Mouse (Mus musculus) heart, postnatal 0 days (tissue): ENCODE measurements at regions not wholly inside any gene's neighbourhood (a gene's known extent, or its start where the extent isn't known, plus 50 kb on each side); places are given as distances from the start of the nearest gene placed in this dataset.

Experiments
- CTCF ChIP-seq: IDR thresholded peaks from 2 replicates; pipeline ENCODE4 v1.5.1; 2016; ENCODE audit warnings: antibody characterized with exemption, control low read depth, low read depth
- EP300 ChIP-seq: IDR thresholded peaks from 2 replicates; pipeline ENCODE4 v1.6.1; 2016; ENCODE audit warnings: antibody characterized with exemption, low read depth

DNA sequence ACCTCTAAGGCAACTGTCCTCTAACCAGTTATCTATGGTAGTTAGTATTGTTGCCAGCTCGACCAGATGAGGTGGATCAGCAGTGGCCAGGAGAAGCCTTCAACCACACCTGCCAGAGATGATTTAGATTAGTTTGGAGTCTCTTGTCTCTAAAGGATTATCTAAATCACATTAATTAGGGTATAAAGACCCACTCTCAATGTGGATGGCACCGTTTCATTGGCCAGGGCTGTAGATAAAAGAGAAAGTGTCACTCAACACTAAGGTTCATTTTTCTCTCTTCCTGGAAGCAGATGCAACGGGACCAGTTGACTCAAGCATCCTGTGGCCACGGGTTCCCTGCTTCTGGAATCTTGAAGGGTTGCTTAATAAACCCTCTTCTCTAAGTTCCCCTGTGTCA is 135.4 kb upstream of the Lyplal1 start:
- TF ChIP-seq CTCF = no peak
- TF ChIP-seq EP300 = no peak
